Mouse (Mus musculus): ENCODE data around the gene Rps25.
"Not testable (repeated sequence)": the region's sequence is repeated elsewhere in the genome, so short reads cannot be mapped to it uniquely, and the experiment has no call there.

Rps25 gene

DNA sequence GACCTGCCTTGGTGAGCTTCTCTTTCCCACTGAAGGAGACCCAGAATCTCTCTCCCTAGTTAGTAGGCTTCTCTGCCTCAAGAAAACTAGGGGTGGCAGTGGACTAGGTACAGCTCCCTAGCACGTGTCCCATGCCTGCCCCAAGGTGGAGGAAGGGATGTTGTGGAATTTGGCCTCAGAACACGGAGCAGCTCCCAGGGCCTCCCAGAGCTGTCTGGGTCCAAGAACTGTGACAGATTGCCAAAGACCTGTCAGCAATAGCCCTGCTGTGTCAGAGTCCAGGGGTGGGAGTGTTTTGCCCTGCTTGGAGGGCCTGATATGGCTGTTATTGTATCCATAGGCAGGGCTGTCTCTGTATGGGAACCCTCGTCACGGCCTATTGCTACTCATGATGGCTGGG lies 5.9 kb upstream of the Rps25 start:
- DNase-seq (ENCODE audit: low spot score in 2 of 2): no peak

DNA sequence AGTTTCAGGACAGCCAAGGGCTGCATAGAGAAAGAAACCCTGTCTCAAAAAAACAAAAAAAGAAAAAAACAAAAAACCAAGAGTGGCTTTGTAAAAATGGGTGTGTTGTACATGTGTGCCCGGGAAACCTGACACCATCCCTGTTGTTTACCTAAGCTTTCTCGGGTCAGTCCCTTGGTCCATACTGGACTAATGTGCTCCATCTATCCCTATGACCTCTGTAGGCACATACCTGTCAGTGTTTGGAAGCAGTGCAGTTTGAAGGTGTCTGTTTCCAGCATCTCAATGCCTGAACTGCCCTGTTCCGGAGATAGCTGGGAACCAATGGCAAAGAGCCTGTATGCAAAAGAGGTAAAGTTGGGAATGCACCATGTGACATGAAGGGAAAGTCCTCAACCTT lies 1.9 kb upstream of the Rps25 start:
- no peak for DNase-seq (ENCODE audit: low spot score in 2 of 2)

- DNase-seq (ENCODE audit: low spot score in 2 of 2): no peak
Observed at GRCm38 (mm10) chr9:44407752-44408097, 786 bp downstream of the Rps25 start.

DNA sequence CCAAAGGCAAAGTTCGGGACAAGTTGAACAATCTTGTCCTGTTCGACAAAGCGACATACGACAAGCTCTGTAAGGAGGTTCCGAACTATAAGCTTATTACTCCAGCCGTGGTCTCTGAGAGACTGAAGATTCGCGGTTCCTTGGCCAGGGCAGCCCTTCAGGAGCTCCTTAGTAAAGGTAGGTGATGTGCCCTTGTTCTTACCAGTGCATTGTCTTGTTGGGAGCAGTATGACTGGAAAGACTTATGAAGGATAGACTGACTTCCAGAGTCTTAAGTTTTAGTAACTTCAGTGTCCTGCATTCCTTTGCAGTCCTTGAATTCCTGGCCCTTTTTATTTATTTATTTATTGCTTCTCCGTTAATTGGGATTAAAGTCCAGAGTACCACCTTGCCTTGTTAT lies 1.8 kb downstream of the Rps25 start:
- not testable (repeated sequence) for DNase-seq (ENCODE audit: low spot score in 2 of 2)

DNA sequence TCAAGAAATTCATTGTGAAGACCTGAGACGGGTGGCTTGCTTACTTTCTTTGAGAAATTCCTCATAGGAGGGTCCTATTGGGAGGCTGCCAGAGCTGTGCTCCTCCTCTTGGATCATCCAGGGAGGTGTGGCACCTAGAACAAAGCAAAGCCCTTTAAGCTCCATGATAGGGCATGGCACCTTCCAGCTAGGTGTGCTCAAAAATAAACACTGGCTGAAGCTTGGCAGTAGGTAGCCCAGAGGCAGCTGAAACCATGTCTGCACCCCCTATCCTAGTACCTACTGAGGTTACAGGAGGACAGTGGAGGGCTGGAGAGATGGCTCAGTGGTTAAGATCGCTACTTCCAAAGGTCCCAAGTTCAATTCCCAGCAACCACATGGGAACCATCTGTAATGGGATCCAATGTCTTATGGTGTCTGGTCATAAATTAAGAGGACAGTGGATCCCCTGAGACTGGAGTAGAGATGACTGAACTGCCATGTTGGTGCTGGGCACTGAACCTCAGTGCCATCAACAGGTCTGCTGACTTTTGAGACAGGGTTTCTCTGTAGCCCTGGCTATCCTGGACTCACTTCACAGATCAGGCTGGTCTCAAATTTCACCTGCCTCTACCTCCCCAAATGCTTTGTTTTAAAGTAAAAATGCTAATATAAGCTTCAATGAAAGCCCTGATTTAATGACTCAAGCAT lies 3.9 kb downstream of the Rps25 start:
- DNase-seq (ENCODE audit: low spot score in 2 of 2): no peak

DNA sequence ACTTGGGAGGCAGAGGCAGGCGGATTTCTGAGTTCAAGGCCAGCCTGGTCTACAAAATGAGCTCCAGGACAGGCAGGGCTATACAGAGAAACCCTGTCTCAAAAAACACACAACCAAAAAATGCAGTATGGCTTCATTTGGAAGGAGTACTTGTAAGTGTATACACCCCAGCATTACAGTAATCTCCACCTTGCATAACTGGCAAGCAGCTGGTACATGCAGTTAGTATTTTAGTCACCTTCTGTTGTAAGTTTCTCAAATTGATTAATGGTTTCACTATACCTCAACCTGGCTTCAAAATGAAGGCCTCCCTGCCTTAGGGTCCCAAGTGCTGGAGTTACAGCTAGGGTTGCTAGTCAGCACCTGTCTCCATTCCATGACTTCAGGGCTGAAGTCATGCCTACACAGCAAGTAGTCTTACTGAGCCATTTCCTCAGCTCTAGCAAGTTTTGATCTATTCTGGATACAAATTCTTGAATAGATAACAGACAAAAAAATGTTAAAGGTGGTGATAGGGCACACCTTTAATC lies 4.7 kb downstream of the Rps25 start:
- no peak for DNase-seq (ENCODE audit: low spot score in 2 of 2)

- DNase-seq (ENCODE audit: low spot score in 2 of 2): no peak
Observed at GRCm38 (mm10) chr9:44412306-44412705, 5.4 kb downstream of the Rps25 start.

GRCm38 (mm10) chr9:44412781-44413180 lies 5.8 kb downstream of the Rps25 start:
- no peak for DNase-seq (ENCODE audit: low spot score in 2 of 2)

DNA sequence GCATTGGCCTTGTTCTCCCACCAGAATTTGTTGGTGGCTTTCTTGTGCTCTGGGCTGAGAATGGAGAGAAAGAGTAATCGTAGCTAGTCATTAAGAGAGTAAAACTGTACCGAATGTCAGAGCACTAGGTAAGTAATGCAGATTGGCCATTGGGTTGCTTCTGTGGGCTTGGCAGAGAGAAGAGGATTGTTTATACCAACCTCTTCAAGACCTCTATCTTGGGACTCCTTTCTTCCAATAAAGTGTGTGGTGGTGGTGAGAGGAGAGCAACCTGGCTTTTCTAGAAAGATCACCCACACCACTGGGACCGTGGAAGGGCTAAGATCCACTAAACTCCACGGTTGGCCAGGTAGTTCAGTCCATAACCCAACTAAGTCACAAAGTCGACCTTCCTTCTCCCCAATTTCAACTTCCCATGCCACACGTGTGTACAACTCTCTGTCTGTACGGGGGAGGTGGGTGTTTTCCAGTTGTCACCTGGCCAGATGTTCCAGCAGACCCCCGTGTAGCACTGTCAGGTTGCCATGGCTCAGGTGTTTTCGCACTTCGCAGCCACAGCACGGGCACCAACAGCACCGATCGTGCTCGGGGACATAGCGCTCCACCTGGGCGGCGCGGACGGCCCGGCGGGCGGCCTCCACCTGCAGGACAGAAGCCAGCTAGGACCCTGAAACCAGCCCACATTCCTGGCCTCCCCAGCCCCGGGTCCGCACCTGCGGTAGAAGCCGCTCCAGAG lies 10.4 kb downstream of the Rps25 start:
- no peak for DNase-seq (ENCODE audit: low spot score in 2 of 2)

DNA sequence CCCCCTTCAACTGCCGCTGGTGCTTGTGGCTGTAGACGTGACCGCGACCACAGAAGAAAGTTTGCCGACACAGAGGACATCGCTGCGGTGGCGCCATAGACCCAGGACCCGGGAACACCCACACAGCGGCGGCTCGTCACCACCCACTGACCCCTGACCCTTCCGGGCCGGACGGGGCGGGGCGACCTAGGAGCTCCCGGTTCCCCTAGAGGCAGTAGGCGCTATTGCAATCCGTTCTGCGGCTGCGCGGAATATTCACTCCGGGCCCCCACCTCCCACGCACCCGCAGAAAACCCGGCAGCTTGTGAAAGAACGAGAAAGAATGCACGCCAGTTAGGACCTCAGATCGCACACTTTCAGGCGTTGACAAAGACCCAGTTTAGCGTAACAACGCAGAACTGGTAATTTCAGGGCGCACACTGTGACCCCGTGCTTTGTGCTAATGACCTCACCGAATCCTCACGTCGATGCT lies 11.0 kb downstream of the Rps25 start:
- DNase-seq (ENCODE audit: low spot score in 2 of 2): peak; percentile 88 to 94

- DNase-seq (ENCODE audit: low spot score in 2 of 2): no peak
Observed at GRCm38 (mm10) chr9:44418519-44419385, 11.8 kb downstream of the Rps25 start, which contains the start of gene Ccdc84. Gene Ccdc84 (minus strand): TSS chr9:44418569.

GRCm38 (mm10) chr9:44419730-44420129 lies 12.8 kb downstream of the Rps25 start:
- not testable (repeated sequence) for DNase-seq (ENCODE audit: low spot score in 2 of 2)

GRCm38 (mm10) chr9:44420280-44420898 lies 13.4 kb downstream of the Rps25 start:
- no peak for DNase-seq (ENCODE audit: low spot score in 2 of 2)

GRCm38 (mm10) chr9:44423576-44423975 lies 16.6 kb downstream of the Rps25 start:
- DNase-seq (ENCODE audit: low spot score in 2 of 2): no peak

GRCm38 (mm10) chr9:44432577-44433185 lies 25.7 kb downstream of the Rps25 start:
- no peak for DNase-seq (ENCODE audit: low spot score in 2 of 2)

DNA sequence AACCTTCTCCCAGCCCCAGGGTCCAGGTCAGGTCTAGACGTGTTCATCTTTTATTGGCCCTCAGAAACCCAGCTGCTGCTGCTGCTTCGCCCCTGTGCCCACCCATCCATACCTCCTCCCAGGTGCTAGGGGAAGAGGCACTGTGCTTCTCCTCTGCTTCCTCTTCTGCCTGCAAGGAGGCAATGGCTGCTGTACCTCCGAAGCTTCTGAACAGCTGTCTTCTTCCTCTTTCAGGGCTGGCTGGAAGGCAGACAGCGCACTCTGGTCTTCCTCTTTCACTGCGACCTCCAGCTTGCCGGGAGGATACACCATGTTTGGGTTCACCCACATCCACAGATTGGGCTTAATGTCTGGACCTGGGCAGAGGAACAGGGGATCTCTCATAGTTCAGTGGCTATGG lies 28.8 kb downstream of the Rps25 start:
- DNase-seq (ENCODE audit: low spot score in 2 of 2): no peak

DNA sequence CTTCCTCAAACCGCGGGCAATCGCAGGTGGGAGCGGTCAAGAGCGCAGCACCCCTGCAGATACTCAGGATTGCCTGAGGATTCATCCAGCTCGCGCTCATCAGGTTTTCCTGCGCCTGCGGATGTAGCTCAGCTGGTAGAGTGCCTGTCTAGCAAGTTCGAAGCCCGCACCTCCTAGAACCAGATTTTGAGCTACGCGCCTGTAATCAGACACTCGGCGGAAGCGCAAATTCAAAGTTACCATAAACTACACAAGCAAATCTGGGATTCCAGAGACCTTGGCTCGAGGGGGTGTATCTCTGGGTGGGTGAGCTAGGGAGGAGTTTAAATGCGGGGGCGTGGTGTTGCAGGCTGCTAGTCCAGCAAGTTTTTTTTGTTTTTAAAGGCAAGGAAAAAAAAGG lies 34.0 kb downstream of the Rps25 start, which contains the start of gene Foxr1:
Gene Foxr1, minus strand, starts transcription at position 176 of the 400 bp plus-strand sequence.
- DNase-seq (ENCODE audit: low spot score in 2 of 2): no peak

DNA sequence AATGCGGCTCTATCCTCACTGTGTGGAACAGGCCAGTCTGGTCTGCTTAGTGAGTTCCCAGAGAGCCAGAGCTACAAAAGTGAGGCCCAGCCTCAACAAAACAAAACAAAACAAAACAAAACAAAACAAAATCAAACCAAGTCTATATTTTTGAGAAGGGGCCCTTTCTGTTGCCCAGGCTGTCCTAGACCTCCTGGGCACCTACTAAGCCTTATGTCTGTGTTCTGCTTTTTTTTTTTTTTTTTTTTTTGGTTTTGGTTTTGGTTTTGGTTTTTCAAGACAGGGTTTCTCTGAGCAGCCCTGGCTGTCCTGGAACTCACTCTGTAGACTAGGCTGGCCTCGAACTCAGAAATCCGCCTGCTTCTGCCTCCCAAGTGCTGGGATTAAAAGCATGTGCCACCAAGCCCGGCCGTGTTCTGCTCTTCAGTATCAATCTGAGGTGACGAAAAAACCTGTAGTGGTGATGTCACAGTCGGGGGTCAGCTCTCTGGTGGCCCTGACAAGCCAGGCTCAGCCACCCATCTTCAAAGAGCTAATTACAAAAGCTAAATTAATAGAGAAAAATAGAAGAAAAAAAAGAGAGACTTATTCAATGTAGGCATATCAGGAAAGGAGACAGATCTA lies 37.6 kb downstream of the Rps25 start:
- not testable (repeated sequence) for DNase-seq (ENCODE audit: low spot score in 2 of 2)

DNA sequence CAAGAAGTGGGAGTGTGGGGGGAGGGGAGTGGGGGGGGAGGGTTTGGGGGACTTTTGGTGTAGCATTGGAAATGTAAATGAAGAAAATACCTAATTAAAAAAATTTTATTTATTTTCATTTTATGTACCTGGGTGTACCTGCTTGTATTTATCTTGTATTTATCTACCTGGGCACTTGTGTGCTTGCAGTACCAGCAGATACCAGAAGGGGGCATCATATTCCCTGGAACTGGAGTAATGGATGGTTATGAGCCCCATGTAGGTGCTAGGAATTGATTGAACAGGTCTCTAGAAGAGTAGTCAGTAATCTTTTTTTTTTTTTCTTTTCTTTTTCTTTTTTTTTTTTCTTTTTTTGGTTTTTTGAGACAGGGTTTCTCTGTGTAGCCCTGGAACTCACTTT lies 43.4 kb downstream of the Rps25 start:
- DNase-seq (ENCODE audit: low spot score in 2 of 2): no peak

GRCm38 (mm10) chr9:44454132-44454890 lies 47.4 kb downstream of the Rps25 start:
- peak; percentile 87 to 93 for DNase-seq (ENCODE audit: low spot score in 2 of 2)

Data from cerebellum, postnatal 4 days (tissue).